Mouse (Mus musculus): ENCODE measurements around the gene Gja4. TPM values are rescaled to one million over a fixed set of nuclear protein-coding genes. Genes with fewer than 3 reads are reported as not detected.
A peak's percentile ranks its signal among the peaks of the same experiment; 100 is the strongest.

Gene Gja4
- polyA plus RNA-seq (2012; rRNA removed): 8.4 and 13.4 TPM in 2 replicates

DNA sequence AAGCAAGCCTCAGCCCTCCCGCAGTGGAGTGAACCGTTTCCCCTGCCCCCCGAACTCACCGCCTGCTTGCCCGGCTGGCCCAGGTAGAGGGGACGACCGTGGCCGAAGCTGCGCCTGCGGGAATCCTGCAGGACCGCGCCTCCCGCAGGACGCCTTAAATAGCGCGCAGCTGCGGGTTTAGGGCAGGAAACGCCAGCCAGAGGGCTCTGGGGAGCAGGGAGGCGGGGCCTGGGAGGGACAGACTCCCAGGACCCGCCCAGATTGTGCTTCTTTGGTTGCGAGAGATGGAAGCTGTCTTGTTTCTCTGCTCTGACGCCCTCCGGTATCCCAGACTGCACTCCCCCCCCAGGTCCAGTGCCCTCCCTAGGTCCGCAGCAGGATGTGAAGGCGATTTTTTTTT is at the start of gene Gja4:
TSS of gene Gja4 (minus strand) at position 179 of the 400 bp plus-strand sequence.
- TF ChIP-seq CTCF (IDR thresholded peaks at IDR 0.05; ENCODE audit: borderline replicate concordance, control insufficient read depth, extremely low read depth, insufficient read depth, low read length, poor library complexity): no peak
- TF ChIP-seq POLR2A (IDR thresholded peaks at IDR 0.05; ENCODE audit: control insufficient read depth, extremely low read depth, insufficient read depth, low read length, poor library complexity): no peak
- no peaks in the 10 kb centered on the region for H3K36me3 ChIP-seq (ENCODE audit: control insufficient read depth, insufficient read depth, low read length)
- DNase-seq: peak; percentile 45
- H3K27ac ChIP-seq (ENCODE audit: control insufficient read depth, insufficient read depth, low read length): no peak within 1 kb of the TSS
- peak within 1 kb of the TSS; percentile 14 for H3K4me3 ChIP-seq (ENCODE audit: control insufficient read depth, insufficient read depth, low read length)
- peaks cover 6% of the 10 kb centered on the region; the same call in 1 of the 2 replicates for H3K4me1 ChIP-seq (replicated peaks; ENCODE audit: control insufficient read depth, insufficient read depth, low read length)
- under 1% methylated on average over 25 of the region's 25 CpGs for WGBS
- H3K27me3 ChIP-seq (ENCODE audit: control insufficient read depth, insufficient read depth, low read length): no peaks in the 10 kb centered on the region

DNA sequence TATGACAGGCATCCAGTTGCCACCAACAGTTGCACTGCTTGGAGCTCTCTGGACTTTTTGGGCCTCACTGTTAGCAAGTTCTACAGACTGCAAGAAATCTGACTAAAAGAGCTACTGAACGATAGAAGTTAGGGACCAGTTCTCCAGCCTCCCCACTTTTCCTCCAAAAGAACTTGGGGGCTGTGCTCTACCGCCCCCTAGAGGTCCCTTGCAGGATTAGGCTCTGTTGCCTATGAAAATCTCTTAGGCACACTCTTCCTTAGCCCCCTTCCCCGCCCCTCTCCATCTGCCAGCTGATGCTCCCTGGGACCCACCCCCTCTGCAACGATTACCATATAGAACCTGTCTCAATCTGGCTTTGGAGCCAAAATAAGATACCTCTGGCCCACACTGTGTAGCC is 49.5 kb upstream of the Gja4 start:
- TF ChIP-seq POLR2A (IDR thresholded peaks at IDR 0.05; ENCODE audit: control insufficient read depth, extremely low read depth, insufficient read depth, low read length, poor library complexity) (no peak), CTCF (IDR thresholded peaks at IDR 0.05; ENCODE audit: borderline replicate concordance, control insufficient read depth, extremely low read depth, insufficient read depth, low read length, poor library complexity) (no peak)
- WGBS: 65% methylated on average over 4 of the region's 4 CpGs
- DNase-seq: no peak

DNA sequence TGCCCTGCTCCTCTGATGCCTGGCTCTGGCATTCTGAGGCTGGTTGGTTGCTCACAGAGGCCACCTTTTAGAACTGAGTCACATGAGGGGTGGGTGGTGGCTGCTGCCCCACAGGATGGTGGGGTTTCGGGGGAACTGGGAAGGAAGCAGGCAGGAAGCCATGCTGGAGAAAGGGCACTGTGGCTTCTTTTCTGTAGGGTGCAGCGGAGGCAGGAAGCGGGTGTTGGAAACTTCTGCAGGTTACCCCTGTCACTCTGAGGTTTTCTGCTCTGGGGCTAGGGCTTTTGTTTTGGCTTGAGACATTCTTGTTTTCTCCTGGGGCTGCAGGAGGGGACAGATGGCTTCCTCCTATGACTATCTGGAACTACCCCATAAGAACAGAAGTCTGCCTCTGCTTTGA is 48.7 kb upstream of the Gja4 start:
- Histone ChIP-seq H3K4me1 (replicated peaks; ENCODE audit: control insufficient read depth, insufficient read depth, low read length) (no peaks in the 10 kb centered on the region), H3K4me3 (ENCODE audit: control insufficient read depth, insufficient read depth, low read length) (no peak overlapping the region), H3K27me3 (ENCODE audit: control insufficient read depth, insufficient read depth, low read length) (no peaks in the 10 kb centered on the region), H3K27ac (ENCODE audit: control insufficient read depth, insufficient read depth, low read length) (no peak overlapping the region), H3K36me3 (ENCODE audit: control insufficient read depth, insufficient read depth, low read length) (no peaks in the 10 kb centered on the region)
- 6% methylated on average over 3 of the region's 3 CpGs for WGBS
- no peak for DNase-seq
- TF ChIP-seq CTCF (IDR thresholded peaks at IDR 0.05; ENCODE audit: borderline replicate concordance, control insufficient read depth, extremely low read depth, insufficient read depth, low read length, poor library complexity) (no peak), POLR2A (IDR thresholded peaks at IDR 0.05; ENCODE audit: control insufficient read depth, extremely low read depth, insufficient read depth, low read length, poor library complexity) (no peak)

More for the DNA sequence above, 49.5 kb upstream of the Gja4 start:
- Histone ChIP-seq H3K4me3 (ENCODE audit: control insufficient read depth, insufficient read depth, low read length) (no peak overlapping the region), H3K4me1 (replicated peaks; ENCODE audit: control insufficient read depth, insufficient read depth, low read length) (no peaks in the 10 kb centered on the region), H3K27me3 (ENCODE audit: control insufficient read depth, insufficient read depth, low read length) (no peaks in the 10 kb centered on the region), H3K27ac (ENCODE audit: control insufficient read depth, insufficient read depth, low read length) (no peak overlapping the region), H3K36me3 (ENCODE audit: control insufficient read depth, insufficient read depth, low read length) (no peaks in the 10 kb centered on the region)

DNA sequence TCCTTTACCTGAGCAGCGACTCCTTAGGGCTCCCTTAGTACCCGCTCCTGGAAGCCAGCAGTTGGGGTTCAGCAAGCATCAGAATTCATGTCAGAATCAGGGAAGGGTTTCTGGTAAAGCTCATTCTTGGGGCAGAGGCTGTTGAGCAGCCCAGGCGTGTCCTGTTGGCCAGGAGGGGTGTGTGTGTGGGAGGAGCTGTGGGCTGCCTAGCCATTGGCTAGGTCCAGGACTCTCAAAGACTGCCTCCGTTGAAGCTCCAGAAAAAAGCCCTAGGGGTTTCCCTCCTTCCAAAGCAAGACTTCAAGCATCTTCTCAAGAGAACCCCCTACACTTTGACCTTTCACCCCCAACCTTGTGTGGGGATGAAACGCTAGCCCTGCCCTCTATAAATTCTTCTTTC is 44.2 kb upstream of the Gja4 start, which contains the start of gene Gjb5:
TSS of gene Gjb5 (minus strand) at position 164 of the 400 bp plus-strand sequence.
- WGBS: 82% methylated on average over 5 of the region's 5 CpGs
- Histone ChIP-seq H3K4me3 (ENCODE audit: control insufficient read depth, insufficient read depth, low read length) (no peak within 1 kb of the TSS), H3K27ac (ENCODE audit: control insufficient read depth, insufficient read depth, low read length) (no peak within 1 kb of the TSS), H3K27me3 (ENCODE audit: control insufficient read depth, insufficient read depth, low read length) (no peaks in the 10 kb centered on the region), H3K4me1 (replicated peaks; ENCODE audit: control insufficient read depth, insufficient read depth, low read length) (no peaks in the 10 kb centered on the region), H3K36me3 (ENCODE audit: control insufficient read depth, insufficient read depth, low read length) (no peaks in the 10 kb centered on the region)
- DNase-seq: no peak
- TF ChIP-seq POLR2A (IDR thresholded peaks at IDR 0.05; ENCODE audit: control insufficient read depth, extremely low read depth, insufficient read depth, low read length, poor library complexity): no peak

DNA sequence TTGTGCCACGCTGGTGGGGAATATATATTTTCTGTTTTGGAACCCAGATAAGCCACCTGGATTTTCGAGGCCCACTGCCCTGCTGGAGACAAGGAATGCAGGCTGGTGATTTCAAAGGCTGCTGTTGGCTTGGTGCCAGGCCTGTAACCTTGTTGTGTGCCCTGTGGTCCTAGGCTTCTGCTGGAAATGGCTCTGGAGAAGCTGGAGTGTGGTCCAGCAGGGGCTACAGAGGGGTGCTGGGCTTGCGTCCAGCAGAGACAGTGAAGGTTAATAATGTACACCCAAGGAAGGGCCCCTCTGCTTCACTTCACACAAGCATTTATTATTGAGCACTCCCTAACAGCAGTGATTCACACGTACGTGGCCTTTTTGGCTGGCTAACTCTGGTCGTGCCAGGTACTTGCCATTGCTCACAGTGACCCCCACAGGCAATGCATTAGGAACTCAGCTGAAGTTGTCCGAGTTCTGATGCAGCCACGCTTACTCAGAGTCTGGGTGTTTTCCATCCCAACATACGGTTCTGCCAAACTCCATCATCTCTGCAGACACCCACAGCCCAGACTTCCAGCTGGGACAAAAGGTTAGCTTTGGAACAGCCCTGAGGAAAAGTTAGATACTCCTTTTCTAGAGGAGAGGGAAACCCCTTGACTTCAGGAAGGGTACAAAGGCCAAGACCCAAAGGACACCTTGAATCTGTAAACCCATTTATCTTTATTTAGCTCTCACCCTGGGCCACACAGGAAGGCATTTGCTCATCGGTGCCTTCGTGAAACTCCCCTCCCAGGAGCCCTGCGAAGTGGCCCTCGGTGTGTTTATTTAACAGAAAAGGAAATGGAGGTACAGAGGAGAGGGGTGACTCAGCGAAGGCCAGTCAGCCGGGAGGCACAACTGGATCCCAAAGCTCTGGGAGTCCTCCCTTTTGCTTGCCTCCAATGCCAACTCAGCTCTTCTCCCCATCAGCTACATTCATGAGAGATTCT is 41.0 kb upstream of the Gja4 start:
- H3K27me3 ChIP-seq (ENCODE audit: control insufficient read depth, insufficient read depth, low read length): no peaks in the 10 kb centered on the region
- H3K27ac ChIP-seq (ENCODE audit: control insufficient read depth, insufficient read depth, low read length): no peak overlapping the region
- no peak for TF ChIP-seq CTCF (IDR thresholded peaks at IDR 0.05; ENCODE audit: borderline replicate concordance, control insufficient read depth, extremely low read depth, insufficient read depth, low read length, poor library complexity)
- H3K4me1 ChIP-seq (replicated peaks; ENCODE audit: control insufficient read depth, insufficient read depth, low read length): no peaks in the 10 kb centered on the region
- no peak overlapping the region for H3K4me3 ChIP-seq (ENCODE audit: control insufficient read depth, insufficient read depth, low read length)
- no peaks in the 10 kb centered on the region for H3K36me3 ChIP-seq (ENCODE audit: control insufficient read depth, insufficient read depth, low read length)
- no peak for DNase-seq
- WGBS: 64% methylated on average over 15 of the region's 15 CpGs

DNA sequence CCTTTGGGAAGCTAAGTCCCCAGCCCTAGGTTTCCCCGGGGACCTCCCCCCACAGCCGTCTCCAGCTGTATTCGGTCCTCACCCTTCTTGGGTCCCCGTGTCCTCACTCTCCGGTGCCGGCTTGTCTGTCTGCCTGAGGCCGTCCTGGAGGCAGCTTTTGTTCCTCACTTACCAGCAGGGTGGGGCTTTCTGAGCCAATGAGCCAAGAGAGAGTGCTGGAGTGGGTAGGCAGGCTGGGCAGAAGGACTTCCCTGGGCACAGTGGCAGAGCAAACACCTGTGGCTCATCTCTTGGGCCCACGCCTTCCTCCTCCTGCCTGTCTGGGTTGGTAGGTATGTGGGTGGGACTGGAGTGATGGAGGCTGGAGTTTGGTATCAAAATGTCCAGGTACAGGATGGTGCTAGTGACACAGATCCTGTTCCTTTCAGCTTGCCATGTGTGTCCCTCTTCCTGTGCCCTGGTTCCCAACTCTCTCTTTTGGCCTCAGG is 40.2 kb upstream of the Gja4 start, which contains the start of gene Gjb4:
TSS of gene Gjb4 (minus strand) at position 131 of the 488 bp plus-strand sequence.
- Histone ChIP-seq H3K27ac (ENCODE audit: control insufficient read depth, insufficient read depth, low read length) (no peak within 1 kb of the TSS), H3K36me3 (ENCODE audit: control insufficient read depth, insufficient read depth, low read length) (no peaks in the 10 kb centered on the region), H3K27me3 (ENCODE audit: control insufficient read depth, insufficient read depth, low read length) (no peaks in the 10 kb centered on the region), H3K4me3 (ENCODE audit: control insufficient read depth, insufficient read depth, low read length) (no peak within 1 kb of the TSS), H3K4me1 (replicated peaks; ENCODE audit: control insufficient read depth, insufficient read depth, low read length) (no peaks in the 10 kb centered on the region)
- TF ChIP-seq POLR2A (IDR thresholded peaks at IDR 0.05; ENCODE audit: control insufficient read depth, extremely low read depth, insufficient read depth, low read length, poor library complexity): no peak
- TF ChIP-seq CTCF (IDR thresholded peaks at IDR 0.05; ENCODE audit: borderline replicate concordance, control insufficient read depth, extremely low read depth, insufficient read depth, low read length, poor library complexity): no peak
- DNase-seq: no peak
- WGBS: 93% methylated on average over 8 of the region's 8 CpGs

Measured in thymus, adult 2 months (tissue).